Mouse (Mus musculus) midbrain, embryonic 16.5 days (tissue): ENCODE results near the gene Atp8a2. TPM values are rescaled to one million over a fixed set of nuclear protein-coding genes. Genes with fewer than 3 reads are reported as not detected.

Experiments used
- ATAC-seq: fragments of 200-750 bp; cut with Nextera tagmentation; 2 replicates; pipeline ENCODE4 v1.8.0; 2017; ENCODE audit warnings: moderate TSS enrichment
- H3K27ac ChIP-seq: fragments of 300-500 bp; sonication (generic); 2 replicates; pipeline ENCODE4 v1.5.1; 2014; ENCODE audit warnings: mild to moderate bottlenecking, low read length, mixed read lengths
- H3K27me3 ChIP-seq: fragments of 300-500 bp; sonication (generic); 2 replicates; pipeline ENCODE4 v1.6.1; 2014; ENCODE audit warnings: low read depth, low read length, mixed read lengths; ENCODE audit not compliant: control insufficient read depth, insufficient read depth
- H3K36me3 ChIP-seq: fragments of 300-500 bp; sonication (generic); 2 replicates; pipeline ENCODE4 v1.6.1; 2014; ENCODE audit warnings: mild to moderate bottlenecking, low read length, moderate library complexity, mixed read lengths; ENCODE audit not compliant: control insufficient read depth, insufficient read depth
- H3K4me1 ChIP-seq: fragments of 300-500 bp; sonication (generic); 2 replicates; pipeline ENCODE4 v1.6.1; 2014; ENCODE audit warnings: mild to moderate bottlenecking, low read length, mixed read lengths; ENCODE audit not compliant: control insufficient read depth, insufficient read depth
- H3K4me2 ChIP-seq: fragments of 300-500 bp; sonication (generic); 2 replicates; pipeline ENCODE4 v1.6.1; 2014; ENCODE audit warnings: mild to moderate bottlenecking, low read length, mixed read lengths
- H3K4me3 ChIP-seq: fragments of 300-500 bp; sonication (generic); 2 replicates; pipeline ENCODE4 v1.5.1; 2014; ENCODE audit warnings: low read depth, mild to moderate bottlenecking, low read length, moderate library complexity, mixed read lengths
- H3K9ac ChIP-seq: fragments of 300-500 bp; sonication (generic); 2 replicates; pipeline ENCODE4 v1.6.1; 2014; ENCODE audit warnings: low read depth, low read length, mixed read lengths
- H3K9me3 ChIP-seq: fragments of 300-500 bp; sonication (generic); replicated peaks from 2 replicates; pipeline ENCODE4 v1.6.1; 2014; ENCODE audit warnings: mild to moderate bottlenecking, low read length, mixed read lengths; ENCODE audit not compliant: control insufficient read depth, poor library complexity, severe bottlenecking
- WGBS: fragments of 180-500 bp; shearing (Covaris S2); extraction: QIAGEN DNeasy Blood & Tissue Kit; methylation state at CpG from one replicate; pipeline ENCODE4 v1.1.7; 2014; 5-methylcytosine and 5-hydroxymethylcytosine counted together
- polyA plus RNA-seq: library from polyadenylated mRNA; unstranded; fragments of >200 nt; fragmentation: Nextera tagmentation; extraction: Ambion mirVana; gene quantifications from 2 replicates; pipeline ENCODE4 v1.2.1, GENCODE M21; 2015

The Atp8a2 gene
- polyA plus RNA-seq, 1 experiment from 2014 or later: 45.6 TPM

GRCm38 (mm10) chr14:60134720-60135119, 62.3 kb downstream of the Atp8a2 start:
- no peaks in the 10 kb centered on the region for H3K9me3 ChIP-seq
- H3K9ac ChIP-seq: no peak overlapping the region
- no peaks in the 10 kb centered on the region for H3K4me1 ChIP-seq
- no peak overlapping the region for H3K27ac ChIP-seq
- H3K27me3 ChIP-seq: no peaks in the 10 kb centered on the region
- ATAC-seq: no peak
- no peak overlapping the region for H3K4me2 ChIP-seq
- no peak overlapping the region for H3K4me3 ChIP-seq
- WGBS: 81% methylated on average over 9 of the region's 9 CpGs
- no peaks in the 10 kb centered on the region for H3K36me3 ChIP-seq

- H3K36me3 ChIP-seq: no peaks in the 10 kb centered on the region
- no peaks in the 10 kb centered on the region for H3K4me1 ChIP-seq
- H3K9me3 ChIP-seq: no peaks in the 10 kb centered on the region
- 90% methylated on average over 9 of the region's 9 CpGs for WGBS
- H3K27me3 ChIP-seq: no peaks in the 10 kb centered on the region
- H3K9ac ChIP-seq: no peak overlapping the region
- H3K4me3 ChIP-seq: no peak overlapping the region
- ATAC-seq: no peak
- H3K4me2 ChIP-seq: no peak overlapping the region
- H3K27ac ChIP-seq: no peak overlapping the region
Measured at GRCm38 (mm10) chr14:60131196-60131876, 65.6 kb downstream of the Atp8a2 start.

- H3K27ac ChIP-seq: no peak overlapping the region
- H3K4me1 ChIP-seq: no peaks in the 10 kb centered on the region
- no peak overlapping the region for H3K4me3 ChIP-seq
- H3K36me3 ChIP-seq: no peaks in the 10 kb centered on the region
- H3K27me3 ChIP-seq: no peaks in the 10 kb centered on the region
- ATAC-seq: no peak
- no peaks in the 10 kb centered on the region for H3K9me3 ChIP-seq
- 86% methylated on average over 5 of the region's 5 CpGs for WGBS
- H3K4me2 ChIP-seq: no peak overlapping the region
- no peak overlapping the region for H3K9ac ChIP-seq
Measured at GRCm38 (mm10) chr14:60129564-60129963, 67.4 kb downstream of the Atp8a2 start.

GRCm38 (mm10) chr14:60125202-60125601, 71.8 kb downstream of the Atp8a2 start:
- no peaks in the 10 kb centered on the region for H3K9me3 ChIP-seq
- H3K4me2 ChIP-seq: no peak overlapping the region
- no peaks in the 10 kb centered on the region; the same call in 1 of the 2 replicates for H3K4me1 ChIP-seq
- H3K36me3 ChIP-seq: no peaks in the 10 kb centered on the region
- no peak overlapping the region for H3K9ac ChIP-seq
- H3K27ac ChIP-seq: no peak overlapping the region
- 74% methylated on average over 9 of the region's 9 CpGs for WGBS
- H3K27me3 ChIP-seq: no peaks in the 10 kb centered on the region
- ATAC-seq: no peak
- no peak overlapping the region for H3K4me3 ChIP-seq

GRCm38 (mm10) chr14:60121572-60121971, 75.4 kb downstream of the Atp8a2 start:
- H3K9me3 ChIP-seq: no peaks in the 10 kb centered on the region
- H3K27me3 ChIP-seq: no peaks in the 10 kb centered on the region
- ATAC-seq: no peak
- peak overlapping the region; percentile 15 for H3K4me2 ChIP-seq
- H3K4me3 ChIP-seq: no peak overlapping the region
- H3K27ac ChIP-seq: no peak overlapping the region
- H3K36me3 ChIP-seq: no peaks in the 10 kb centered on the region
- 17% methylated on average over 10 of the region's 10 CpGs for WGBS
- H3K4me1 ChIP-seq: no peaks in the 10 kb centered on the region; the same call in 1 of the 2 replicates
- H3K9ac ChIP-seq: 0 out of 2 replicates have a peak overlapping the region, but pooled peaks have one; percentile 46

- H3K27me3 ChIP-seq: no peaks in the 10 kb centered on the region
- 90% methylated on average over 9 of the region's 9 CpGs for WGBS
- H3K9ac ChIP-seq: no peak overlapping the region
- H3K4me2 ChIP-seq: no peak overlapping the region
- no peak for ATAC-seq
- no peak overlapping the region for H3K4me3 ChIP-seq
- H3K9me3 ChIP-seq: no peaks in the 10 kb centered on the region
- no peaks in the 10 kb centered on the region for H3K36me3 ChIP-seq
- no peak overlapping the region for H3K27ac ChIP-seq
- H3K4me1 ChIP-seq: no peaks in the 10 kb centered on the region; the same call in 1 of the 2 replicates
Measured at GRCm38 (mm10) chr14:60117792-60118585, 79.0 kb downstream of the Atp8a2 start.

GRCm38 (mm10) chr14:60086808-60087725, 109.9 kb downstream of the Atp8a2 start:
- Histone ChIP-seq H3K4me2 (peak overlapping the region; percentile 65), H3K4me3 (peak overlapping the region; percentile 43), H3K27ac (peak overlapping the region; percentile 1; the same call in 1 of the 2 replicates), H3K9ac (peak overlapping the region; percentile 58), H3K27me3 (no peaks in the 10 kb centered on the region), H3K9me3 (no peaks in the 10 kb centered on the region), H3K36me3 (no peaks in the 10 kb centered on the region), H3K4me1 (peaks cover 15% of the 10 kb centered on the region)
- 12% methylated on average over 33 of the region's 33 CpGs for WGBS
- ATAC-seq: peak; percentile 95

GRCm38 (mm10) chr14:60086254-60086807, 110.6 kb downstream of the Atp8a2 start:
- Histone ChIP-seq H3K4me3 (peak overlapping the region; percentile 43), H3K9ac (peak overlapping the region; percentile 58), H3K27ac (peak overlapping the region; percentile 1; the same call in 1 of the 2 replicates), H3K4me1 (peaks cover 15% of the 10 kb centered on the region), H3K9me3 (no peaks in the 10 kb centered on the region), H3K27me3 (no peaks in the 10 kb centered on the region), H3K36me3 (no peaks in the 10 kb centered on the region), H3K4me2 (peak overlapping the region; percentile 65)
- 2% methylated on average over 21 of the region's 21 CpGs for WGBS
- peak; percentile 65 for ATAC-seq
